Mouse (Mus musculus): ENCODE measurements around the gene Gm21969. TPM values are rescaled to one million over a fixed set of nuclear protein-coding genes. Genes with fewer than 3 reads are reported as not detected.

The Gm21969 gene
- polyA plus RNA-seq, 1 experiment = not detected

- no peaks in the 10 kb centered on the region for H3K4me1 ChIP-seq (ENCODE audit: control insufficient read depth, insufficient read depth, low read length)
- TF ChIP-seq CTCF (IDR thresholded peaks at IDR 0.05; ENCODE audit: low read depth, low read length) = no peak
- TF ChIP-seq POLR2A (IDR thresholded peaks at IDR 0.05; ENCODE audit: borderline replicate concordance, low read depth, low read length) = no peak
Measured at GRCm38 (mm10) chr4:139630171-139630570, 27.2 kb downstream of the Gm21969 start.

GRCm38 (mm10) chr4:139631141-139631540, 28.2 kb downstream of the Gm21969 start:
- Histone ChIP-seq H3K4me1 (ENCODE audit: control insufficient read depth, insufficient read depth, low read length) (no peaks in the 10 kb centered on the region), H3K4me3 (ENCODE audit: insufficient read depth, low read length) (no peak overlapping the region), H3K27ac (ENCODE audit: insufficient read depth, low read depth, low read length) (no peak overlapping the region)
- TF ChIP-seq POLR2A (IDR thresholded peaks at IDR 0.05; ENCODE audit: borderline replicate concordance, low read depth, low read length) (no peak), CTCF (IDR thresholded peaks at IDR 0.05; ENCODE audit: low read depth, low read length) (no peak)

More at GRCm38 (mm10) chr4:139630171-139630570, 27.2 kb downstream of the Gm21969 start:
- Histone ChIP-seq H3K4me3 (ENCODE audit: insufficient read depth, low read length) (no peak overlapping the region), H3K27ac (ENCODE audit: insufficient read depth, low read depth, low read length) (no peak overlapping the region)

GRCm38 (mm10) chr4:139631569-139632253, 28.7 kb downstream of the Gm21969 start:
- H3K27ac ChIP-seq (ENCODE audit: insufficient read depth, low read depth, low read length) = no peak overlapping the region

GRCm38 (mm10) chr4:139632254-139632580, 29.2 kb downstream of the Gm21969 start:
- H3K4me1 ChIP-seq (ENCODE audit: control insufficient read depth, insufficient read depth, low read length) = no peaks in the 10 kb centered on the region
- no peak overlapping the region for H3K27ac ChIP-seq (ENCODE audit: insufficient read depth, low read depth, low read length)
- no peak for TF ChIP-seq POLR2A (IDR thresholded peaks at IDR 0.05; ENCODE audit: borderline replicate concordance, low read depth, low read length)
- TF ChIP-seq CTCF (IDR thresholded peaks at IDR 0.05; ENCODE audit: low read depth, low read length) = no peak
- H3K4me3 ChIP-seq (ENCODE audit: insufficient read depth, low read length) = no peak overlapping the region

More at GRCm38 (mm10) chr4:139631569-139632253, 28.7 kb downstream of the Gm21969 start:
- H3K4me1 ChIP-seq (ENCODE audit: control insufficient read depth, insufficient read depth, low read length) = no peaks in the 10 kb centered on the region
- TF ChIP-seq CTCF (IDR thresholded peaks at IDR 0.05; ENCODE audit: low read depth, low read length) (no peak), POLR2A (IDR thresholded peaks at IDR 0.05; ENCODE audit: borderline replicate concordance, low read depth, low read length) (no peak)
- H3K4me3 ChIP-seq (ENCODE audit: insufficient read depth, low read length) = no peak overlapping the region

- H3K4me1 ChIP-seq (ENCODE audit: control insufficient read depth, insufficient read depth, low read length) = peaks cover 17% of the 10 kb centered on the region
- H3K27ac ChIP-seq (ENCODE audit: insufficient read depth, low read depth, low read length) = no peak overlapping the region
- TF ChIP-seq POLR2A (IDR thresholded peaks at IDR 0.05; ENCODE audit: borderline replicate concordance, low read depth, low read length) = no peak
- TF ChIP-seq CTCF (IDR thresholded peaks at IDR 0.05; ENCODE audit: low read depth, low read length) = peak; percentile 96
- no peak overlapping the region for H3K4me3 ChIP-seq (ENCODE audit: insufficient read depth, low read length)
Measured at GRCm38 (mm10) chr4:139636373-139636772, 33.4 kb downstream of the Gm21969 start.

- Histone ChIP-seq H3K4me1 (ENCODE audit: control insufficient read depth, insufficient read depth, low read length) (peaks cover 17% of the 10 kb centered on the region), H3K27ac (ENCODE audit: insufficient read depth, low read depth, low read length) (no peak overlapping the region), H3K4me3 (ENCODE audit: insufficient read depth, low read length) (no peak overlapping the region)
- TF ChIP-seq POLR2A (IDR thresholded peaks at IDR 0.05; ENCODE audit: borderline replicate concordance, low read depth, low read length) (no peak), CTCF (IDR thresholded peaks at IDR 0.05; ENCODE audit: low read depth, low read length) (no peak)
Measured at GRCm38 (mm10) chr4:139637847-139638246, 34.9 kb downstream of the Gm21969 start.

GRCm38 (mm10) chr4:139638356-139638755, 35.4 kb downstream of the Gm21969 start:
- peaks cover 17% of the 10 kb centered on the region for H3K4me1 ChIP-seq (ENCODE audit: control insufficient read depth, insufficient read depth, low read length)
- no peak overlapping the region for H3K4me3 ChIP-seq (ENCODE audit: insufficient read depth, low read length)
- TF ChIP-seq POLR2A (IDR thresholded peaks at IDR 0.05; ENCODE audit: borderline replicate concordance, low read depth, low read length) = no peak
- no peak for TF ChIP-seq CTCF (IDR thresholded peaks at IDR 0.05; ENCODE audit: low read depth, low read length)
- H3K27ac ChIP-seq (ENCODE audit: insufficient read depth, low read depth, low read length) = no peak overlapping the region

GRCm38 (mm10) chr4:139639801-139640200, 36.8 kb downstream of the Gm21969 start:
- Histone ChIP-seq H3K4me1 (ENCODE audit: control insufficient read depth, insufficient read depth, low read length) (peaks cover 17% of the 10 kb centered on the region), H3K27ac (ENCODE audit: insufficient read depth, low read depth, low read length) (no peak overlapping the region), H3K4me3 (ENCODE audit: insufficient read depth, low read length) (no peak overlapping the region)
- TF ChIP-seq POLR2A (IDR thresholded peaks at IDR 0.05; ENCODE audit: borderline replicate concordance, low read depth, low read length) (no peak), CTCF (IDR thresholded peaks at IDR 0.05; ENCODE audit: low read depth, low read length) (no peak)

GRCm38 (mm10) chr4:139640333-139640732, 37.3 kb downstream of the Gm21969 start:
- Histone ChIP-seq H3K4me1 (ENCODE audit: control insufficient read depth, insufficient read depth, low read length) (peaks cover 17% of the 10 kb centered on the region), H3K27ac (ENCODE audit: insufficient read depth, low read depth, low read length) (no peak overlapping the region), H3K4me3 (ENCODE audit: insufficient read depth, low read length) (no peak overlapping the region)
- no peak for TF ChIP-seq CTCF (IDR thresholded peaks at IDR 0.05; ENCODE audit: low read depth, low read length)
- no peak for TF ChIP-seq POLR2A (IDR thresholded peaks at IDR 0.05; ENCODE audit: borderline replicate concordance, low read depth, low read length)

GRCm38 (mm10) chr4:139640775-139641174, 37.8 kb downstream of the Gm21969 start:
- no peak for TF ChIP-seq CTCF (IDR thresholded peaks at IDR 0.05; ENCODE audit: low read depth, low read length)
- Histone ChIP-seq H3K27ac (ENCODE audit: insufficient read depth, low read depth, low read length) (peak overlapping the region; percentile 25; the same call in 1 of the 2 replicates), H3K4me1 (ENCODE audit: control insufficient read depth, insufficient read depth, low read length) (peaks cover 17% of the 10 kb centered on the region), H3K4me3 (ENCODE audit: insufficient read depth, low read length) (no peak overlapping the region)

Measured in bone marrow macrophage, adult 2 months (primary cell).